Mouse (Mus musculus) stomach, embryonic 14.5 days (tissue): ENCODE measurements around the gene Morn3. TPM values are rescaled to one million over a fixed set of nuclear protein-coding genes. Genes with fewer than 3 reads are reported as not detected.

Source experiments
- ATAC-seq: fragments of 200-750 bp; cut with Nextera tagmentation; 2 replicates; pipeline ENCODE4 v1.8.0; 2017; ENCODE audit warnings: low read depth, moderate TSS enrichment; ENCODE audit not compliant: insufficient number of reproducible peaks, insufficient read depth, low FRiP score
- H3K27ac ChIP-seq: fragments of 300-500 bp; sonication (generic); 2 replicates; pipeline ENCODE4 v1.5.1; 2014; ENCODE audit warnings: mild to moderate bottlenecking, low read length, moderate library complexity, mixed read lengths
- H3K27me3 ChIP-seq: fragments of 300-500 bp; sonication (generic); 2 replicates; pipeline ENCODE4 v1.6.1; 2014; ENCODE audit warnings: low read length, control low read depth, mixed read lengths; ENCODE audit not compliant: control insufficient read depth, insufficient read depth
- H3K36me3 ChIP-seq: fragments of 300-500 bp; sonication (generic); 2 replicates; pipeline ENCODE4 v1.6.1; 2014; ENCODE audit warnings: mild to moderate bottlenecking, control low read depth, low read length, moderate library complexity, mixed read lengths; ENCODE audit not compliant: control insufficient read depth, insufficient read depth
- H3K4me1 ChIP-seq: fragments of 300-500 bp; sonication (generic); 2 replicates; pipeline ENCODE4 v1.6.1; 2014; ENCODE audit warnings: low read length, control low read depth, mixed read lengths; ENCODE audit not compliant: control insufficient read depth, insufficient read depth
- H3K4me2 ChIP-seq: fragments of 300-500 bp; sonication (generic); replicated peaks from 2 replicates; pipeline ENCODE4 v1.6.1; 2014; ENCODE audit warnings: low read depth, low read length, control low read depth
- H3K4me3 ChIP-seq: fragments of 300-500 bp; sonication (generic); 2 replicates; pipeline ENCODE4 v1.5.1; 2014; ENCODE audit warnings: low read depth, low read length, control low read depth
- H3K9ac ChIP-seq: fragments of 300-500 bp; sonication (generic); replicated peaks from 2 replicates; pipeline ENCODE4 v1.6.1; 2014; ENCODE audit warnings: low read depth, mild to moderate bottlenecking, control low read depth, low read length, moderate library complexity, mixed read lengths
- H3K9me3 ChIP-seq: fragments of 300-500 bp; sonication (generic); 2 replicates; pipeline ENCODE4 v1.6.1; 2016; ENCODE audit warnings: low read depth, low read length, control low read depth; ENCODE audit not compliant: control insufficient read depth
- WGBS: fragments of 180-500 bp; shearing (Covaris S2); extraction: QIAGEN DNeasy Blood & Tissue Kit; methylation state at CpG from one replicate; pipeline ENCODE4 v1.1.7; 2014; 5-methylcytosine and 5-hydroxymethylcytosine counted together
- polyA plus RNA-seq: library from polyadenylated mRNA; unstranded; fragments of >200 nt; fragmentation: Nextera tagmentation; extraction: Ambion mirVana; gene quantifications from 2 replicates; pipeline ENCODE4 v1.2.1, GENCODE M21; 2014

Gene Morn3
- polyA plus RNA-seq, 1 experiment from 2014 or later: not detected

- no peaks in the 10 kb centered on the region for H3K9me3 ChIP-seq
Measured at GRCm38 (mm10) chr5:123035564-123035963, 11.3 kb downstream of the Morn3 start.

GRCm38 (mm10) chr5:123035089-123035488, 11.7 kb downstream of the Morn3 start:
- H3K9ac ChIP-seq: no peak overlapping the region
- H3K4me3 ChIP-seq: no peak overlapping the region
- H3K9me3 ChIP-seq: no peaks in the 10 kb centered on the region
- WGBS: 81% methylated on average over 4 of the region's 4 CpGs
- H3K27ac ChIP-seq: no peak overlapping the region
- ATAC-seq: no peak
- no peaks in the 10 kb centered on the region for H3K4me1 ChIP-seq
- no peak overlapping the region for H3K4me2 ChIP-seq
- no peaks in the 10 kb centered on the region for H3K27me3 ChIP-seq
- H3K36me3 ChIP-seq: peaks cover 11% of the 10 kb centered on the region

More at GRCm38 (mm10) chr5:123035564-123035963, 11.3 kb downstream of the Morn3 start:
- Histone ChIP-seq H3K27me3 (no peaks in the 10 kb centered on the region), H3K36me3 (peaks cover 6% of the 10 kb centered on the region; the same call in 1 of the 2 replicates), H3K4me2 (no peak overlapping the region), H3K4me3 (no peak overlapping the region), H3K9ac (no peak overlapping the region), H3K27ac (no peak overlapping the region), H3K4me1 (no peaks in the 10 kb centered on the region)
- 0 out of 2 replicates have a peak, but pooled peaks have one; percentile 46 for ATAC-seq
- WGBS: 25% methylated on average over 6 of the region's 6 CpGs

GRCm38 (mm10) chr5:123033646-123034160, 13.1 kb downstream of the Morn3 start:
- H3K27ac ChIP-seq: no peak overlapping the region
- H3K9me3 ChIP-seq: no peaks in the 10 kb centered on the region
- no peaks in the 10 kb centered on the region for H3K4me1 ChIP-seq
- H3K27me3 ChIP-seq: no peaks in the 10 kb centered on the region
- WGBS: 63% methylated on average over 7 of the region's 7 CpGs
- H3K4me3 ChIP-seq: no peak overlapping the region
- no peak overlapping the region for H3K9ac ChIP-seq
- no peak overlapping the region for H3K4me2 ChIP-seq
- no peak for ATAC-seq
- peaks cover 17% of the 10 kb centered on the region for H3K36me3 ChIP-seq

- Histone ChIP-seq H3K4me2 (no peak overlapping the region), H3K27me3 (no peaks in the 10 kb centered on the region), H3K4me1 (no peaks in the 10 kb centered on the region), H3K27ac (no peak overlapping the region), H3K4me3 (no peak overlapping the region), H3K9ac (no peak overlapping the region), H3K36me3 (peaks cover 17% of the 10 kb centered on the region), H3K9me3 (no peaks in the 10 kb centered on the region)
- WGBS: 87% methylated on average over 3 of the region's 3 CpGs
- ATAC-seq: no peak
Measured at GRCm38 (mm10) chr5:123031312-123031711, 15.5 kb downstream of the Morn3 start.

GRCm38 (mm10) chr5:123029729-123030128, 17.1 kb downstream of the Morn3 start:
- Histone ChIP-seq H3K27me3 (no peaks in the 10 kb centered on the region), H3K4me2 (no peak overlapping the region), H3K4me3 (no peak overlapping the region), H3K9me3 (no peaks in the 10 kb centered on the region), H3K9ac (no peak overlapping the region), H3K27ac (no peak overlapping the region), H3K4me1 (no peaks in the 10 kb centered on the region), H3K36me3 (peaks cover 17% of the 10 kb centered on the region)
- 82% methylated on average over 7 of the region's 7 CpGs for WGBS
- ATAC-seq: no peak

GRCm38 (mm10) chr5:123027436-123027835, 19.4 kb downstream of the Morn3 start:
- Histone ChIP-seq H3K9ac (no peak overlapping the region), H3K27ac (no peak overlapping the region), H3K36me3 (peaks cover 17% of the 10 kb centered on the region), H3K4me3 (no peak overlapping the region), H3K9me3 (no peaks in the 10 kb centered on the region), H3K4me1 (no peaks in the 10 kb centered on the region), H3K4me2 (no peak overlapping the region), H3K27me3 (no peaks in the 10 kb centered on the region)
- ATAC-seq: no peak
- whole genome bisulfite sequencing: 52% methylated on average over 6 of the region's 6 CpGs

GRCm38 (mm10) chr5:123026414-123026813, 20.4 kb downstream of the Morn3 start:
- no peak for ATAC-seq
- Histone ChIP-seq H3K36me3 (peaks cover 11% of the 10 kb centered on the region), H3K27ac (no peak overlapping the region), H3K4me2 (no peak overlapping the region), H3K27me3 (no peaks in the 10 kb centered on the region), H3K4me1 (no peaks in the 10 kb centered on the region), H3K4me3 (no peak overlapping the region), H3K9ac (no peak overlapping the region), H3K9me3 (no peaks in the 10 kb centered on the region)
- WGBS: 50% methylated on average over 6 of the region's 6 CpGs

- Histone ChIP-seq H3K4me2 (no peak overlapping the region), H3K4me3 (no peak overlapping the region), H3K9me3 (no peaks in the 10 kb centered on the region), H3K9ac (no peak overlapping the region), H3K27me3 (no peaks in the 10 kb centered on the region), H3K27ac (no peak overlapping the region), H3K36me3 (peaks cover 7% of the 10 kb centered on the region; the same call in 1 of the 2 replicates), H3K4me1 (no peaks in the 10 kb centered on the region)
- no peak for ATAC-seq
- 61% methylated on average over 9 of the region's 9 CpGs for WGBS
Measured at GRCm38 (mm10) chr5:123024965-123025573, 21.7 kb downstream of the Morn3 start.

GRCm38 (mm10) chr5:123024312-123024711, 22.5 kb downstream of the Morn3 start:
- H3K36me3 ChIP-seq: peaks cover 3% of the 10 kb centered on the region; the same call in 1 of the 2 replicates
- WGBS: 84% methylated on average over 6 of the region's 6 CpGs

More at GRCm38 (mm10) chr5:123024312-123024711, 22.5 kb downstream of the Morn3 start:
- no peak overlapping the region for H3K27ac ChIP-seq
- no peak for ATAC-seq
- no peaks in the 10 kb centered on the region for H3K9me3 ChIP-seq
- no peak overlapping the region for H3K4me2 ChIP-seq
- H3K4me1 ChIP-seq: 0 out of 2 replicates have a peak, but pooled peaks cover 3% of the 10 kb centered on the region
- no peaks in the 10 kb centered on the region for H3K27me3 ChIP-seq
- no peak overlapping the region for H3K4me3 ChIP-seq
- no peak overlapping the region for H3K9ac ChIP-seq
